Mouse (Mus musculus): ENCODE measurements around the gene H2-DMb2.

DNA sequence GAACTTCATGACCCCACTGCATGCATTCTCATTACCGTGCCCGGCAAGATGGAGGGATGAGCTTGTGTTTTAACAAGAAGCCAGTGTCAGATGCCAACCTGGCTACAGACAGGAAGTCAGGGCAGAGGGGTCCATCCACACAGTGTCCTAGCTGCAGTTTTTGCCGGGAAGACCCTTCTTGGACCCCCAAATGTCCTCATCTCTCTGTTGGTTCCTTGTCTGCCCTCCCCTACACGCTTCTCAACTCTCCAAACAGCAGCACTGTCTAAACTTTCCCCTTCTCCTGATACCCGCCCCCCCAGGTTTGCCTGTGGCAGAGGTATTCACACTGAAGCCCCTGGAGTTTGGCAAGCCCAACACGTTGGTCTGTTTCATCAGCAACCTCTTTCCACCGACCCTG is 5.5 kb upstream of the H2-DMb2 start:
- no peak for TF ChIP-seq EP300 (IDR thresholded peaks at IDR 0.05; ENCODE audit: insufficient read depth, low read depth, low read length)
- no peak for TF ChIP-seq POLR2A (IDR thresholded peaks at IDR 0.05; ENCODE audit: insufficient read depth, low read length)
- no peak for TF ChIP-seq CTCF (IDR thresholded peaks at IDR 0.05; ENCODE audit: low read depth, low read length)

Measured in ES-Bruce4 (cell line).